Mouse (Mus musculus) left cerebral cortex, adult 11 months (tissue): ENCODE results near the gene Xirp2.
A peak's percentile ranks its signal among the peaks of the same experiment; 100 is the strongest.

Source experiments
- DNase-seq: peaks from one replicate; pipeline ENCODE4 v3.0.0; 2022; ENCODE audit warnings: low spot score

Gene Xirp2

DNA sequence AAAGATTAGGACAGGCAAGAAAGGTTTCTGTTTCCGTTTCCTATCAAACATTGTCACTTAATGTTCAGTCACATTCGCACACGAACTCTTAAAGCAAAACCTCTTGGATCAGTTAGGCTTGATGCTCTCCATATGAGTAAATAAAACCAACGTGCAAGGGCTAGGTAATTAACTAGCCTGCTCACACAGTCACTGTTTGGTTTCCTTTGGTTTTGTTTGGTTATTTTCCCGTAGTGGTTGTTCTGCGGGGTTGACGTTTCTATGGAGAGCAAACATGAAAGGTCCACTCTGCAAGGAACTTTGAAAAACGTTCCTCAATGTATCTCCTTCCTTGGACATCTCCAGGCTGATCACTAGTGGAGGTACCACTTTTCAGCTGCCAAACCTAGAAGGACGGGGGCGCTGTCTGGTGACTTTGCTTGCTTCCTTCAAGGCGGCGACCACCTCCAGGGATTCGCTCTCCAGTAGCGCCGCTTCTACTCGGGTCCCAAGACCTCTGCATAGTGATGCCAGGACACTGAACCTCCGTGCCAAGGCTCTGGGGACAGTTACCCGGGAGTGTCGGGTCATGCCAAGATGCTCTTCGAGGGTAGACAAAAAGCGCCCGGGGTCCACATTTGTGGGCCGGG is 119.2 kb downstream of the Xirp2 start:
- peak; percentile 46 for DNase-seq

DNA sequence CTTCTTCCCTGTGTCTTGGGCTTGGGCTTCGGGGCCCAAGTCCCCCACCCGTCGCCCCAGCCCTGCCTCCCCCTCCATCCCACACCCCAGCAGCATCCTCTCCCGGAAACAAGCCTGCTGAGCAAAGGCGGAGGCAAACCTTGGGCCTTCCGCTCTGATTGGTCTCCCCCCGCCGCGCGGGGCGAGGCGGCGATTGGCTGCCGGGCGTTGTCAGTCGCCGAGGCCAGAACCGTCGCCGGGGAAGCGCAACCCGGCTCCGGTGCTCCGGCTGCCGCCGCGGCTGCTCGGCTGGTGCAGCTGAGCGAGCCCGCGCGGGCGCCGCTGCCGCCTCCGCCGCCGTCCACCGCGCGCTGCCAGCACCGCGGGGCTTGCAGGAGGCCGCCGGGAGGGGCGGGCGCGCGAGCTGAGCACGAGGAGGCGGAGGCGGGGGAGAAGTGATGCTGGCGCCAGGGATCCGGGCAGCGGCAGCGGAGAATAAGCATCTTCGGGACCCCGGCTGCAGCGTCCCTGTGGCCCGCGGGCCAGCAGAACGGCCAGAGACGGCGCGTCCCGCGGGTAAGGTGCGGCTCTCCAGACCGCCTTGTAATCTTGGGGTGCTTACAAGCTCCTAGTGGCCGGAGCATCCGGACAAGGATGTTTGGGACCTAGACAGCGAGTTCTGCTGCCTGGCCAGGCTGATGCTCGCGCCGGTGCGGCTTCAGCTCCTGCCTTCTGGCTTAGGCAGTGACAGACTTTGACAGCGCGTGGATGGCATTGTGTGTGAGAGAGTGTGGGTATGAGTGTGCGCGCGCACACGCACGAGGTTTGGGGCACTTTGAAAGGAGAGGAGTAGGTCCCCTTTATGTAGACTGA is 119.9 kb downstream of the Xirp2 start, which contains the start of gene B3galt1:
TSS of gene B3galt1 (plus strand) at position 392 of the 852 bp plus-strand sequence.
- DNase-seq: peak; percentile 86

DNA sequence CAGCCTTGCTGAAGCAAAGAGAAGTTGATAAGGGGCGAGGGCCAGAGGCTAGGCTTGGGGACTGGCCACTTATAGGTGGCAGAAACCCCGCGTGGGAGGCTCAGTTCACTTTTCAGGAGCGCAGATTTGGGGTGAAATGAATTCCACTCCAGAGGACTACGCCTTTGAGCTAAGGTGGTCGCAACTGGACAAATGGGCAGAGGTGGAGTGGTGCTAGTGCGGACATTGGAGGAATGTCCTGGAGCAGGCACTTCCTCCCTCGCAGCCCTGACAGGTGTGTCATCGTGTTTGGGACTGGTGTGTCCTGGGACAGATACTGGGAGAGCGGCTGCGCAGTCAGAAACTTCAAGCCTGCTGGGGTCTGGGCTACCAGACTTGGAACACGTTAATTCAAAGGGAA is 120.8 kb downstream of the Xirp2 start:
- no peak for DNase-seq

DNA sequence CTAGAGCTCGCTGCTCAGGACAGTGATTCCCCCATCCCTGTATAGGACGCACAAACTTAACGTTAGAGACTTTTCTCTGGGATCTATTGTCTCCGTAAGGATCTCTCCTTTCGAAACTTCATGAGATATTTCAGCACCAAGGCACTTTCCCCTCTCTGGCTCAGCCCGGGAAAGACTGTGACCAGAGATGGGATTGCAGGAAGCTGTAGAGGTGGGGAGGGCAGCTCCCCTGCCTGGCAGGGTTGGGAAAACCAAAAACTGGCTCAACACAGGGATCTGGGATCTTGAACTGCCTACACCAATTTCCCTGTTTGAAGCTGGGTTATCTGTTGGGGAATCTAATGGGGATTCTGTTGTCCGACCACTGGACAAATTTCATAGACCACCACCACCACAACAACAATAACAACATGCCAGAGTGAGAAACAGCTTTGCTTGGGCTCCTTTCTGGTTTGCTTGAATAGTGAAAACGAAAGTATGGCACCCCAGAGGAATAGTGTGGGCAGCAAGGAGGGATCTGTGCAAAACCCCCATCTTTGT is 121.4 kb downstream of the Xirp2 start:
- no peak for DNase-seq
